Mouse (Mus musculus) layer of hippocampus, postnatal 36 days (tissue): ENCODE data around the gene Tbc1d14. TPM values are rescaled to one million over a fixed set of nuclear protein-coding genes. Genes with fewer than 3 reads are reported as not detected.
A peak's percentile ranks its signal among the peaks of the same experiment; 100 is the strongest.

Experiments used
- DNase-seq, 2 experiments: peaks; one replicate each; pipeline ENCODE4 v3.0.0; 2022
- total RNA-seq, 2 experiments: library from RNA; stranded (reverse); gene quantifications; 2 replicates each; pipeline ENCODE4 v1.2.3; 2021

Gene Tbc1d14
- total RNA-seq, 2 experiments from 2014 or later, result 88.6 to 95.7 TPM

GRCm38 (mm10) chr5:36505235-36505634 lies 87.8 kb downstream of the Tbc1d14 start:
- no peak for DNase-seq

GRCm38 (mm10) chr5:36494709-36495108 lies 98.4 kb downstream of the Tbc1d14 start:
- no peak for DNase-seq

- peak; percentile 51 to 68 for DNase-seq
These were observed 99.2 kb downstream of the Tbc1d14 start for GRCm38 (mm10) chr5:36493919-36494318.

GRCm38 (mm10) chr5:36489225-36489624 lies 103.9 kb downstream of the Tbc1d14 start:
- no peak for DNase-seq

- DNase-seq, result no peak
These were observed 107.8 kb downstream of the Tbc1d14 start for GRCm38 (mm10) chr5:36485306-36485705.

GRCm38 (mm10) chr5:36484171-36484990 lies 108.7 kb downstream of the Tbc1d14 start, which contains the start of the genes Tada2b and Ccdc96:
Tada2b (minus strand) TSS chr5:36484285.
Ccdc96 (plus strand) TSS chr5:36484588.
- peak; percentile 97 to 98 for DNase-seq

- peak; percentile 34 to 44 for DNase-seq
These were observed 109.6 kb downstream of the Tbc1d14 start for GRCm38 (mm10) chr5:36483203-36484101.

GRCm38 (mm10) chr5:36481114-36481513 lies 112.0 kb downstream of the Tbc1d14 start:
- DNase-seq, result no peak

- DNase-seq, result no peak
These were observed 112.7 kb downstream of the Tbc1d14 start for GRCm38 (mm10) chr5:36480398-36480797.

- DNase-seq, result no peak
These were observed 113.3 kb downstream of the Tbc1d14 start for GRCm38 (mm10) chr5:36479735-36480134.

GRCm38 (mm10) chr5:36478540-36479420 lies 114.3 kb downstream of the Tbc1d14 start:
- no peak for DNase-seq

GRCm38 (mm10) chr5:36477486-36477885 lies 115.6 kb downstream of the Tbc1d14 start:
- DNase-seq, result no peak

GRCm38 (mm10) chr5:36474283-36474682 lies 118.8 kb downstream of the Tbc1d14 start:
- DNase-seq, result peak; percentile 42 to 55

- no peak for DNase-seq
These were observed 120.0 kb downstream of the Tbc1d14 start for GRCm38 (mm10) chr5:36472876-36473655.

- no peak for DNase-seq
These were observed 121.9 kb downstream of the Tbc1d14 start for GRCm38 (mm10) chr5:36471206-36471605.

- DNase-seq, result no peak
These were observed 127.2 kb downstream of the Tbc1d14 start for GRCm38 (mm10) chr5:36465889-36466288.

- peak; percentile 97 to 98 for DNase-seq
These were observed 128.1 kb downstream of the Tbc1d14 start, which contains the start of gene Grpel1 for GRCm38 (mm10) chr5:36464709-36465661. Grpel1 (plus strand) TSS chr5:36464998.

GRCm38 (mm10) chr5:36463391-36463790 lies 129.7 kb downstream of the Tbc1d14 start:
- DNase-seq, result no peak

GRCm38 (mm10) chr5:36462810-36463209 lies 130.3 kb downstream of the Tbc1d14 start:
- peak; percentile 69 to 78 for DNase-seq

- no peak for DNase-seq
These were observed 131.8 kb downstream of the Tbc1d14 start for GRCm38 (mm10) chr5:36461231-36461630.
